Mouse (Mus musculus) brain, embryonic 14.5 days (tissue): ENCODE results near the gene Nup210l. TPM values are rescaled to one million over a fixed set of nuclear protein-coding genes. Genes with fewer than 3 reads are reported as not detected.
"Not testable (repeated sequence)": the region's sequence is repeated elsewhere in the genome, so short reads cannot be mapped to it uniquely, and the experiment has no call there.

Experiments
- DNase-seq: peaks from one replicate; pipeline ENCODE4 v3.0.0-alpha.2; 2011; ENCODE audit warnings: low read depth
- CTCF ChIP-seq: fragments of 200-500 bp; IDR thresholded peaks from 2 replicates; pipeline ENCODE4 v1.5.1; 2012; ENCODE audit warnings: inconsistent platforms, mild to moderate bottlenecking, moderate library complexity, borderline replicate concordance; ENCODE audit not compliant: insufficient read depth, insufficient read length; ENCODE audit errors: extremely low read depth
- POLR2A ChIP-seq: fragments of 200-500 bp; IDR thresholded peaks from 2 replicates; pipeline ENCODE4 v1.6.1; 2012; ENCODE audit warnings: mild to moderate bottlenecking, inconsistent platforms, borderline replicate concordance; ENCODE audit not compliant: poor library complexity, insufficient read depth, insufficient read length, severe bottlenecking; ENCODE audit errors: extremely low read depth
- polyA plus RNA-seq: library from polyadenylated mRNA; depleted of rRNA; stranded (reverse); fragments of >200 nt; gene quantifications from 2 replicates; pipeline ENCODE4 v1.2.3, GENCODE M21; 2012

Gene Nup210l
- polyA plus RNA-seq, 1 experiment: 1.8 TPM

DNA sequence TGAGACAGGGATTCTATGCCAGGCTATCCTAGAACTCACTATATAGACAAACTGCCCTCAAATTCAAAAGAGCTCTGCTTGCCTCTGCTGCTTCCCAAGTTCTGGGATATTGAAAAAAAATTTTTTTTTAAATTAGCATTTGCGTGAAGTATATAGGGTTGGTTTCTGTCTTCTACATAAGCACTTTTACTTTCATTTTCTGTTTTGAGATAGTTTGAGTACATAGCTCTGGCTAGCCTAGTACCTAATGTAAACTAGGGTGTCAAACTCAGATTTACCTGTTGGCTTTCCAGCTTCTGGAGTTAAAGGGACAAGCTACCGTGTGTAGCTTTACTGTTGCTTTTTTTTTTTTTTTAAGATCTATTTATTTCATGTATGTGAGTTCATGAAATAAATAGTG, 2.3 kb upstream of the Nup210l start:
- DNase-seq: no peak
- TF ChIP-seq POLR2A: no peak

DNA sequence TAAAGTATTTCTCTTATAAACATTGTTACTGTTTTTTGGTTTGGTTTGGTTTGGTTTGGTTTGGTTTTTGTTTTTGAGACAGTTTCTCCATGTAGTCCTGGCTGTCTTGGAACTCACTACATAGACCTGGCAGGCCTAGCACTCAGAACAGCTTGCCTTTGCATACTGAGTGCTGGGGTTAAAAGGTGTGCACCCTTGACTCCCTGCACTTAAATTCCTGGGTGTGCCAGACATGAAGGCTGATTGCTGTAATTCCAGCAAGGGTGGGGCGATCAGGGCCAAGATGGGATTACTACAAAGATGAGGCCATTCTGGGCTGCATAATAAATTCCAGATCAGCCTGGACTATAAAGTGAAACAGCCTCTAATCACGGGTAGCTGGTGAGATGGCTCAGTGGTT, 1.7 kb upstream of the Nup210l start:
- no peak for DNase-seq
- TF ChIP-seq POLR2A (no peak), CTCF (no peak)

DNA sequence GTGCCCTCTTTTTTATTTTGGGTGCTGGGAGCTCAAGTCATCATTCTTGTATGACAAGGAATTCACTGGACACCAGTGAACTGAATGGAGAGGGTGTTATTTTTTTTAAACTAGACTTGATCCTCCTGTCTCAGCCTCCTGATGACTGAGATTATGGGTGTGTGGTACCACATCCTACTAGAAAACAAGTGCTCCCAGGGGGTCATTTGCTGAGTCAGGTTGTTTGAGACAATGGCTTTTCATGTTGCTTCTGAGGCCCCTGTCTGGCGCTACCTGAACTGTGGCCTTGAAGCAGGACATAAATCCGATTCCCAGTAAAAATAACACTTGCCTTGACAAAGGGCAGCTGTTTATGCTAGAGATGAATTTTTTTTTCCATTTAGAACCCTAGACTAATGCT, 756 bp upstream of the Nup210l start:
- DNase-seq: no peak
- TF ChIP-seq POLR2A (no peak), CTCF (no peak)

DNA sequence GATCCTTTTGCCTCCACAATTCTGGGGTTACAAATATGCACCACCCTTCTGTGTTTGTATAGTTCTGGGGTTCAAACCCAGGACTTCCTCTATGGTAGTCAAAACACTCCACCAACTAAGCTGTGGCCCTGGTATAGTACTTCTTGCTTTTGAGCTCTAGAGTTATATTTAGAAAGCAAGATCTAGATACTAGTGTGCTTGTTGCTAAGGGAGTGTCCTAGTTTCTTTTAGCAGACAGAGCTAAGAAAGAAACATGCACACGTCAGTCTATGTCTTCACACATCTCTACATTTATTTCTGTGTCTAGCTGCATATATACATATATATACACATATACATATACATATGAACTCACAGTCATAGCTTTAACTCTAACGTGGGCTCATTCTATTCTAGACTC, 7.8 kb downstream of the Nup210l start:
- no peak for DNase-seq
- no peak for TF ChIP-seq POLR2A
- TF ChIP-seq CTCF: no peak

DNA sequence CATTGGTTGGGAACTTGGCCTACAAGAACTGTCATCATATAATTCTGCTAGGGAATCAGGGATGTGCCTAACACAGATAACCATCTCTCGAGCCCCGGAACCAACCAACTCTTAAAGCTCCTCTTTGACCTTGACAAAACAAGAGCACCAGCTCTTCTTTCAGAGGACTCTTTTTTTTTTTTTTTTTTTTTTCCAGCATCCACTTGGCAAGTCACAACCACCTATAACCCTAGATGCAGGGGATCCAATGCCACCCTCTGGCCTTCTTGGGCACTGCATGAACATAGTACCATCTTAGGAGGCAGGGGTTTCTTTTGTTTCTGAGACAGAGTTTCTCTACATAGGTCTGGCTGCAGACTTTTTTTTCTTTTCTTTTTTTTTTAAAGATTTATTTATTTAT, 10.4 kb downstream of the Nup210l start:
- TF ChIP-seq POLR2A (no peak), CTCF (no peak)
- DNase-seq: no peak

DNA sequence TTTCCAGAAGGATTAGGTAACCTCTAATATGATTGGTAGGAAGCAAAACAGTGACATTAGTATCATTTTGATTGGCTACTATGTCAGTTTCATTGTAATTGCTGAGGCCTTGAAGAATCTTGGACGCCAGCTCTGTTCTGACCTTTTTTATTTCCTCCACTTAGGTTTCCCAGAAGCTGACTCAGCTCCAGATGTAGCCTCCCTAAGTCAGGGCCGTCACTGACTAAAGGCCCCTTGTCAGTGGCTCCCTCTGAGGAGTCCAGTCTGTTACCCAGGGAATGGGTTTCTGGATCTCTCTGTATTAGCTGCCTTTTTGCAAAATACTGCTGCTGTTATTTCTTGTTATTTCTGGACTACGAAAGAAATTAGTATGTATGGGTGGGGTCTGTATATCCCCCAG, 11.6 kb downstream of the Nup210l start:
- no peak for DNase-seq
- TF ChIP-seq POLR2A (no peak), CTCF (no peak)

DNA sequence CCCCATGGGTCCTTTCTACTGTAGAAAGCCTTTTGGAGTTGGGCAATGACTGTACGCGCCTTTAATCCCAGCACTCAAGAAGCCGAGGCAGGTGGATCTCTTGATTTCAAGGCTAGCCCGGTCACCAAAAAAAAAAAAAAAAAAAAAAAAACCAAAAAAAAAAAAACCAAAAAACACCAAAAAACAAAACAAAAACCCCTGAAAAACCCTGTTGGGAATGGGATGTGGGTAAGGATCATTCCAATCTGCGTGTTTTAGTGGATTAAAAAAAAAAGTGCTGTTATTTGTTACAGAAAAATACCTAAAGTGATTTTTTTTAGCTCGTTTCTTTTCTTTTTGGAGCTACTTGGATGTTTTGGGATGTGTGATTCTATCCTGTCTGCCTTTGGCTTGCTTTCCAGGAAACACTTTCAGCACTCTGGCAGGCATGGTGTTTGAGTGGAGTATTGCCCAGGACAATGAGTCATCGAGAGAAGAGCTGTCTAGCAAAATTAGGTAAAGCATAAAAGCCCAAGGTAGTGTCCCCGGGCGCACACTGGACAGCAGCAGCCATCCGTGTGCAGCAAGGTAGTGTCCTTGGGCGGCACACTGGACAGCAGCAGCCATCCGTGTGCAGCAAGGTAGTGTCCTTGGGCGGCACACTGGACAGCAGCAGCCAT, 14.3 kb downstream of the Nup210l start:
- no peak for DNase-seq
- no peak for TF ChIP-seq POLR2A
- TF ChIP-seq CTCF: no peak

DNA sequence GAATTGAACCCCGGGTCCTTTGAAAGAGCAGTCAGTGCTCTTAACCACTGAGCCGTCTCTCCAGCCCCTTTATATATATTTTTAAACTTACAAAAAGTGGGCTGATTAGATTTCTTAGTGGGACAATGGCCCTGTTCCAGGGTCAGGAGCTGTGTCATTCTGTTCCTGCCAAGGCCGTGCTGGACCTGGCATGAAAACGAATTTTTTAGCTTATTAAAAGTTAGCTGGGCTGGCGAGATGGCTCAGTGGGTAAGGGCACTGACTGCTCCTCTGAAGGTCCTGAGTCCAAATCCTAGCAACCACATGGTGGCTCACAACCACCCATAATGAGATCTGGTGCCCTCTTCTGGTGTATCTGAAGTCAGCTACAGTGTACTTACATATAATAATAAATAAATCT, 18.1 kb downstream of the Nup210l start:
- not testable (repeated sequence) for DNase-seq

DNA sequence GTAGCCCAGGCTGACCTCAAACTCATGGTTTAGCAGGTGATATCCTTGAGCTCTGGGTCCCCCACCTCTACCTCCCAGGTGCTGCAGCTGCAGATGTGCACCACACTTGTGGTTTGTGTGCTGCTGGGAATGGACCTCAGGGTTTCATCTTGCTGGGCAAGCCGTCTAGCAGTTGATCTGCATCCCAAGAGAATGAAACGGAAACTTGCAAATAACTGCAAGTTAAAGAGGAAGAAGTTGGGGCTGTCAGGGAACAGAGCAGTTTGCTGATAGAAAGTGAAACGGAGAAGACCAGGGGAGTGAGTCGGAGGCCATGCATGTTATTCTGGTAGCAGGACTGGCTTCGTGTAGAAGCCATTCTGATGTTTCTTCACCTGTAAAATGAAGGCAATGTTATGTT, 21.8 kb downstream of the Nup210l start:
- TF ChIP-seq CTCF (no peak), POLR2A (no peak)
- no peak for DNase-seq

DNA sequence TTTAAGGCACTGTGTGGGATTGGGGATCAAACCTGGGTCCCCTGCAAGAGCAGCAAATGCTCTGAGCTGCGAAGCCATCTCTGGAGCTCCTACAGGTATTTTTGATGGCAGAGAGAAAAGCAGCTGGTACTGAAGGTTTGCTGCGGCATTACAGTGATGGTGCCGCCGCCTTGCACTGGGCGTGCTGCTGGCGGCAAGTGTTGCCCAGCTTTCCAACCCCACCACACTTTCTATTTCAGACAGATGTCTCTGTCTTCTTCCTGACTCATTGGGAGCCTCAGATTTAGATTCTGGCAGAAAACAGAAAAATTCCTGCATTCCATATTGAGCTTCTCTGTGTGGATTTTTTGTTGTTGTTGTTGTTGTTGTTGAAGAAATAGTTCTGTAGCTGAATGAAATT, 23.9 kb downstream of the Nup210l start:
- no peak for TF ChIP-seq POLR2A
- no peak for TF ChIP-seq CTCF
- DNase-seq: no peak

DNA sequence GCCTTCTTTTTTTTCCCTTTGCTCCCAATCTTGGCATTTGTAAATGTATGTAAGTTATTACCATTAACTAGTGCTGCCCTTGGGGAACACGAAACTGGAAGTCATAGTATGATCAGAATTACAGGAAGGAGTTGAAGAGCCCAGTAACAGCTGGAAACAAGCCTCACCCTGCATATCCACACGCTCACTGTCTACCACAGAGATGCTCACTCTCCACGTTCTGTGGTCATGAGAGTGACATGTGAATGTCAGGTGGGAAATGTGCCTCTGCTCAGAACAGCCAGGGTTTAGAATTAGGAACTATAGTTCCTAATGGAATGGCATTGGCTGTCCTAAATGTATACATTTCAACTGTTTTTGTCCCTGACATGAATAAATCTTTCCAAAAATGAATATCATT, 28.8 kb downstream of the Nup210l start:
- no peak for TF ChIP-seq CTCF
- TF ChIP-seq POLR2A: no peak
- DNase-seq: no peak

DNA sequence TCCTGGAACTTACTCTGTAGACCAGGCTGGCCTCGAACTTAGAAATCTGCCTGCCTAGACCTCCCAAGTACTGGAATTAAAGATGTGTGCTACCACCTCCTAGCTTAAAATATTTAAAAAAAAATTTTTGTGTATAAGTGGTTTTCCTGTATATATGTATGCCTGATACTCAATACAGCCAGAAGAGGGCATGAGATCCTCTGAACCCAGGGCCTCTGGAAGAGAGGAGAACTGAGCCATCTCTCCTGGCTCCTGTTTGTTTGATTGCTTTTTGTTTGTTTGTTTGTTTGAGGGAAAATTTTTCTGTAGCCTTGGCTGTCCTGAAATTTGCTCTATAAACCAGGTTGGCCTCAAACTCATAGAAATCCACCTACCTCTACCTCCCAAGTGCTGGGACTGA, 29.4 kb downstream of the Nup210l start:
- DNase-seq: no peak
- TF ChIP-seq CTCF: no peak
- TF ChIP-seq POLR2A: no peak

DNA sequence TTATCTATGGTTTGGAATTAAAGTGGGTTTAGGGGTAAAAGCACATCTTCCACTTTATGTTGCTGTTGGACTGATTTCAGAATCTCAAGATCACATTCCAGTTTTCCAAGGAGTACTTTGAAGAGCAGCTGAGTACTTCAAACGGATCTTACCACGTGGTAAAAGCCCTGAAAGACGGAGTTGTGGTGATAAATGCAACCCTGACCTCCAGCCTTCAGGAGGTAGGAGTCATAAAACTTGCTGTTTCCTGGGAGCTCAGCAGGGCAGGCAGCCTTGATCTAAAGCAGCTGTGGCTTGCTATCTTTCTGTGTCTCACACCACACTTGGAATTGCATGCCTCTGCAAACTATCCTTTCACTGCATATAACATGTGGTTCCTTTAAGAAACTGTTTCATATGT, 30.6 kb downstream of the Nup210l start:
- TF ChIP-seq POLR2A (no peak), CTCF (no peak)

DNA sequence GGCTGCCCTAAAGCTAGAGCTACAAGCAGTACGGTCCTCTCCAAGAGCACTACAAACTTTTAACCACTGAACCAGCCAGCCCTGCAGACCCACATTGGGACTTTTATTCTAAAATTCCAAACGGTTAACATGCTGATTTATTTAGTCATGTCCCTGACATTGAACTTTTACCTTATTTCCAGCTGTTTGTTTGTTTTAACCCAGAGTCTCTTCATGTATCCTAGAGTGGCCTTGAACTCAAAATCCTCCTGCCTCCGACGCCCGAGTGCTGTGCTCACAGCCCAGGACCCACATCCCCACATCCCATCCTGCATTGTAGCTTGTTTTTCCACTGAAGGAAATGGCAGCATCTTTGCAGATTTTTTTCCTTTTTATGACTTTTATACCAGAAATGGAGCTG, 31.1 kb downstream of the Nup210l start:
- DNase-seq: no peak
- TF ChIP-seq POLR2A (no peak), CTCF (no peak)

More for the DNA sequence above, 30.6 kb downstream of the Nup210l start:
- DNase-seq: peak; percentile 29

DNA sequence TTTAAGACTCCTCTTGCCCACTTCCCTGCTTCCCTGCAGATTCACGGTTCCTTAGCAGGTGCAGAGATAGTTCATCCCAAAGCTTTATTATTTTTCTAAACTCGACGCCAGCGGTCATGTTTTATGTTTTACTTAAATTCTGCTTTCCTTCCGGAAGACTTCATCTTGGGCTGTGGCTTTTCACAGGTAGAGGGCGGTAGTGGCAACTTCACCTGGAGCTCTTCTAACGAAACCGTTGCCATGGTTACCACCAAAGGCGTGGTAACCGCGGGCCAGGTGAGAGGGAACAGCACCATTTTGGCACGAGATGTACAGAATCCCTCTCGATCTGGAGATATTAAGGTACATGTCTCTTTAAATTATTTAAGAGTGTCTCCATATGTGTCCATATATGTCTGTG, 32.7 kb downstream of the Nup210l start:
- peak; percentile 12 for DNase-seq
- TF ChIP-seq CTCF (peak; percentile 10; the same call in 1 of the 2 replicates), POLR2A (no peak)
